In genomic region chr4:117550140-117550851, GRCm38 (mm10) we compare ENCODE assay signal across 8 mouse cellular contexts. TPM values are rescaled to one million over a fixed set of nuclear protein-coding genes. Genes with fewer than 3 reads are reported as not detected.
DNase-seq lines count a peak whose midpoint lies in the region; ATAC-seq lines count a peak whose summit lies in the region.

Gene Eri3 (plus strand): TSS chr4:117550365.

- peak within 1 kb of the TSS; percentile 97 for H3K4me3 ChIP-seq in hindbrain, embryonic 15.5 days

- no peaks in the 10 kb centered on the region for H3K9me3 ChIP-seq in hindbrain, embryonic 15.5 days

- H3K9ac ChIP-seq in hindbrain, embryonic 15.5 days: peak within 1 kb of the TSS; percentile 92

- peak within 1 kb of the TSS; percentile 89 for H3K27ac ChIP-seq in hindbrain, embryonic 15.5 days (replicated peaks)

- ATAC-seq in hindbrain, embryonic 15.5 days (ENCODE audit: low FRiP score, low read depth): peak; percentile 99

- H3K4me2 ChIP-seq in hindbrain, embryonic 15.5 days: peak within 1 kb of the TSS; percentile 77

- peak; percentile 97 for DNase-seq in T-cell, adult 2 months (ENCODE audit: low spot score)
- DNase-seq in cerebellum, postnatal 36 days: peak; percentile 97 to 98
- peak; percentile 98 to 99 for DNase-seq in frontal cortex, postnatal 36 days (ENCODE audit: low spot score in 2 of 2)
- DNase-seq in left cerebral cortex, adult 11 months (ENCODE audit: low spot score): peak; percentile 98
- DNase-seq in lung, postnatal 4 days: peak; percentile 98 to 99
- DNase-seq in retina, postnatal 7 days (ENCODE audit: low read depth, low spot score): peak; percentile 94
- DNase-seq in urinary bladder, adult 2 months (ENCODE audit: low spot score): peak; percentile 93

- no peaks in the 10 kb centered on the region for H3K36me3 ChIP-seq in hindbrain, embryonic 15.5 days

- no peaks in the 10 kb centered on the region for H3K27me3 ChIP-seq in hindbrain, embryonic 15.5 days

- 0% methylated on average over 51 of the region's 53 CpGs for WGBS in hindbrain, embryonic 15.5 days

- H3K4me1 ChIP-seq in hindbrain, embryonic 15.5 days (replicated peaks): peaks cover 24% of the 10 kb centered on the region

RNA-seq across cellular contexts. Expression of gene Eri3, which starts in this region (rescaled TPM):
- polyA plus RNA-seq in hindbrain, embryonic 15.5 days (2015; fragmentation: Nextera tagmentation; extraction: Ambion mirVana): 266 and 267 TPM in 2 replicates
- polyA plus RNA-seq in urinary bladder, adult 2 months (2012; rRNA removed): 83.5 and 95.4 TPM in 2 replicates

Comparison
In these comparisons a context has a peak if more than half of its experiments do, and no peak if none do; other contexts are left out.
1. Peak in every context shown above with its lines: DNase-seq, ATAC-seq, H3K4me3 ChIP-seq and H3K27ac ChIP-seq.